Mouse (Mus musculus): ENCODE measurements at regions not wholly inside any gene's neighbourhood (a gene's known extent, or its start where the extent isn't known, plus 50 kb on each side); places are given as distances from the start of the nearest gene placed in this dataset.

GRCm38 (mm10) chrX:11736481-11736880 is 408.9 kb downstream of the H2al1j start:
- peaks cover 9% of the 10 kb centered on the region; the same call in 1 of the 2 replicates for H3K4me1 ChIP-seq (replicated peaks)
- no peaks in the 10 kb centered on the region for H3K9me3 ChIP-seq
- WGBS: 85% methylated on average over 3 of the region's 3 CpGs
- no peak overlapping the region for H3K4me2 ChIP-seq (replicated peaks)
- no peak for ATAC-seq
- no peak overlapping the region for H3K27ac ChIP-seq
- no peaks in the 10 kb centered on the region for H3K36me3 ChIP-seq
- H3K9ac ChIP-seq: no peak overlapping the region
- H3K4me3 ChIP-seq (replicated peaks): no peak overlapping the region
- peaks cover 7% of the 10 kb centered on the region; the same call in 1 of the 2 replicates for H3K27me3 ChIP-seq (replicated peaks)

GRCm38 (mm10) chrX:11739565-11739964 is 411.9 kb downstream of the H2al1j start:
- Histone ChIP-seq H3K4me2 (replicated peaks) (no peak overlapping the region), H3K36me3 (no peaks in the 10 kb centered on the region), H3K9ac (no peak overlapping the region), H3K27me3 (replicated peaks) (0 out of 2 replicates have a peak, but pooled peaks cover 3% of the 10 kb centered on the region), H3K9me3 (no peaks in the 10 kb centered on the region), H3K4me3 (replicated peaks) (no peak overlapping the region), H3K4me1 (replicated peaks) (peaks cover 6% of the 10 kb centered on the region; the same call in 1 of the 2 replicates), H3K27ac (no peak overlapping the region)
- 39% methylated on average over 7 of the region's 7 CpGs for WGBS
- 0 out of 2 replicates have a peak, but pooled peaks have one; percentile 36 for ATAC-seq

GRCm38 (mm10) chrX:11745911-11746310 is 414.2 kb downstream of the Bcor start:
- no peaks in the 10 kb centered on the region for H3K36me3 ChIP-seq
- H3K4me2 ChIP-seq (replicated peaks): no peak overlapping the region
- H3K27ac ChIP-seq: no peak overlapping the region
- no peaks in the 10 kb centered on the region for H3K9me3 ChIP-seq
- H3K9ac ChIP-seq: no peak overlapping the region
- no peaks in the 10 kb centered on the region for H3K4me1 ChIP-seq (replicated peaks)
- H3K27me3 ChIP-seq (replicated peaks): no peaks in the 10 kb centered on the region
- no peak overlapping the region for H3K4me3 ChIP-seq (replicated peaks)
- WGBS: 41% methylated on average over 3 of the region's 3 CpGs
- no peak for ATAC-seq

- Histone ChIP-seq H3K27ac (no peak overlapping the region), H3K9ac (no peak overlapping the region), H3K4me1 (replicated peaks) (no peaks in the 10 kb centered on the region), H3K9me3 (no peaks in the 10 kb centered on the region), H3K4me3 (replicated peaks) (no peak overlapping the region), H3K4me2 (replicated peaks) (no peak overlapping the region), H3K36me3 (no peaks in the 10 kb centered on the region), H3K27me3 (replicated peaks) (no peaks in the 10 kb centered on the region)
- no peak for ATAC-seq
- WGBS: 76% methylated on average over 4 of the region's 4 CpGs
Observed at GRCm38 (mm10) chrX:11747386-11748121, 412.6 kb downstream of the Bcor start.

GRCm38 (mm10) chrX:11748278-11748677 is 411.9 kb downstream of the Bcor start:
- ATAC-seq: no peak
- Histone ChIP-seq H3K27me3 (replicated peaks) (no peaks in the 10 kb centered on the region), H3K9me3 (no peaks in the 10 kb centered on the region), H3K4me2 (replicated peaks) (no peak overlapping the region), H3K4me3 (replicated peaks) (no peak overlapping the region), H3K4me1 (replicated peaks) (no peaks in the 10 kb centered on the region), H3K27ac (no peak overlapping the region), H3K9ac (no peak overlapping the region), H3K36me3 (no peaks in the 10 kb centered on the region)
- 52% methylated on average over 4 of the region's 4 CpGs for WGBS

GRCm38 (mm10) chrX:11752513-11752912 is 407.6 kb downstream of the Bcor start:
- no peaks in the 10 kb centered on the region for H3K36me3 ChIP-seq
- WGBS: 79% methylated on average over 5 of the region's 5 CpGs
- no peaks in the 10 kb centered on the region for H3K27me3 ChIP-seq (replicated peaks)
- no peak overlapping the region for H3K4me3 ChIP-seq (replicated peaks)
- no peak overlapping the region for H3K4me2 ChIP-seq (replicated peaks)
- no peak overlapping the region for H3K9ac ChIP-seq
- ATAC-seq: no peak
- no peaks in the 10 kb centered on the region for H3K9me3 ChIP-seq
- no peak overlapping the region for H3K27ac ChIP-seq
- no peaks in the 10 kb centered on the region for H3K4me1 ChIP-seq (replicated peaks)

GRCm38 (mm10) chrX:11752973-11753590 is 407.1 kb downstream of the Bcor start:
- no peak overlapping the region for H3K9ac ChIP-seq
- 22% methylated on average over 13 of the region's 13 CpGs for WGBS
- H3K4me2 ChIP-seq (replicated peaks): no peak overlapping the region
- H3K4me3 ChIP-seq (replicated peaks): no peak overlapping the region
- no peak overlapping the region for H3K27ac ChIP-seq
- H3K36me3 ChIP-seq: no peaks in the 10 kb centered on the region
- ATAC-seq: no peak
- no peaks in the 10 kb centered on the region for H3K27me3 ChIP-seq (replicated peaks)
- no peaks in the 10 kb centered on the region for H3K4me1 ChIP-seq (replicated peaks)
- H3K9me3 ChIP-seq: no peaks in the 10 kb centered on the region

GRCm38 (mm10) chrX:11755046-11755445 is 405.1 kb downstream of the Bcor start:
- Histone ChIP-seq H3K9me3 (no peaks in the 10 kb centered on the region), H3K27ac (no peak overlapping the region), H3K27me3 (replicated peaks) (no peaks in the 10 kb centered on the region), H3K9ac (no peak overlapping the region), H3K36me3 (no peaks in the 10 kb centered on the region), H3K4me2 (replicated peaks) (no peak overlapping the region), H3K4me1 (replicated peaks) (no peaks in the 10 kb centered on the region), H3K4me3 (replicated peaks) (no peak overlapping the region)
- no peak for ATAC-seq
- 95% methylated on average over 2 of the region's 2 CpGs for WGBS

- H3K9ac ChIP-seq: no peak overlapping the region
- no peaks in the 10 kb centered on the region for H3K4me1 ChIP-seq (replicated peaks)
- no peak for ATAC-seq
- no peak overlapping the region for H3K4me2 ChIP-seq (replicated peaks)
- WGBS: 71% methylated on average over 17 of the region's 17 CpGs
- no peak overlapping the region for H3K4me3 ChIP-seq (replicated peaks)
- no peaks in the 10 kb centered on the region for H3K9me3 ChIP-seq
- no peak overlapping the region for H3K27ac ChIP-seq
- no peaks in the 10 kb centered on the region for H3K27me3 ChIP-seq (replicated peaks)
- H3K36me3 ChIP-seq: no peaks in the 10 kb centered on the region
Observed at GRCm38 (mm10) chrX:11763351-11764082, 396.6 kb downstream of the Bcor start.

- Histone ChIP-seq H3K27me3 (replicated peaks) (no peaks in the 10 kb centered on the region), H3K4me2 (replicated peaks) (no peak overlapping the region), H3K36me3 (no peaks in the 10 kb centered on the region), H3K27ac (no peak overlapping the region), H3K4me1 (replicated peaks) (no peaks in the 10 kb centered on the region), H3K9ac (no peak overlapping the region), H3K4me3 (replicated peaks) (no peak overlapping the region), H3K9me3 (no peaks in the 10 kb centered on the region)
- WGBS: 69% methylated on average over 6 of the region's 6 CpGs
- ATAC-seq: no peak
Observed at GRCm38 (mm10) chrX:11776236-11776899, 383.8 kb downstream of the Bcor start.

GRCm38 (mm10) chrX:11795010-11795409 is 365.1 kb downstream of the Bcor start:
- Histone ChIP-seq H3K4me1 (replicated peaks) (no peaks in the 10 kb centered on the region), H3K4me3 (replicated peaks) (no peak overlapping the region), H3K9me3 (no peaks in the 10 kb centered on the region), H3K27ac (no peak overlapping the region), H3K4me2 (replicated peaks) (no peak overlapping the region), H3K36me3 (no peaks in the 10 kb centered on the region), H3K27me3 (replicated peaks) (no peaks in the 10 kb centered on the region; the same call in 1 of the 2 replicates), H3K9ac (no peak overlapping the region)
- no peak for ATAC-seq
- WGBS: 76% methylated on average over 6 of the region's 6 CpGs

- Histone ChIP-seq H3K36me3 (no peaks in the 10 kb centered on the region), H3K4me2 (replicated peaks) (no peak overlapping the region), H3K4me1 (replicated peaks) (no peaks in the 10 kb centered on the region), H3K9ac (no peak overlapping the region), H3K9me3 (no peaks in the 10 kb centered on the region), H3K27ac (no peak overlapping the region), H3K27me3 (replicated peaks) (no peaks in the 10 kb centered on the region; the same call in 1 of the 2 replicates), H3K4me3 (replicated peaks) (no peak overlapping the region)
- ATAC-seq: 0 out of 2 replicates have a peak, but pooled peaks have one; percentile 54
- WGBS: 26% methylated on average over 11 of the region's 11 CpGs
Observed at GRCm38 (mm10) chrX:11797870-11798269, 362.3 kb downstream of the Bcor start.
